Mouse (Mus musculus) kidney, postnatal 25 days (tissue): ENCODE measurements around the gene Hist1h1e.
"Not testable (repeated sequence)": the region's sequence is repeated elsewhere in the genome, so short reads cannot be mapped to it uniquely, and the experiment has no call there.

Source experiments
- DNase-seq, 2 experiments: peaks; one replicate each; pipeline ENCODE4 v3.0.0; 2021; ENCODE audit warnings: mixed read lengths in 2 of 2

The Hist1h1e gene

GRCm38 (mm10) chr13:23572218-23573033, 49.9 kb downstream of the Hist1h1e start:
- no peak for DNase-seq

- DNase-seq, result not testable (repeated sequence)
These were observed 50.7 kb downstream of the Hist1h1e start for GRCm38 (mm10) chr13:23571504-23572217.

GRCm38 (mm10) chr13:23571022-23571503, 51.3 kb downstream of the Hist1h1e start, which contains the start of the genes Hist1h2ae and Hist1h2bg:
Hist1h2ae (minus strand) TSS chr13:23571220.
Hist1h2bg (plus strand) TSS chr13:23571396.
- DNase-seq, result peak in 1 of 2 experiments; percentile 60
